Mouse (Mus musculus) liver, postnatal 0 days (tissue): ENCODE results near the gene Mrps15. TPM values are rescaled to one million over a fixed set of nuclear protein-coding genes. Genes with fewer than 3 reads are reported as not detected.

ENCODE experiments used
- ATAC-seq: fragments of 200-750 bp; cut with Nextera tagmentation; 2 replicates; pipeline ENCODE4 v1.8.0; 2017; ENCODE audit warnings: mild to moderate bottlenecking, moderate library complexity
- DNase-seq: peaks from one replicate; pipeline ENCODE4 v3.0.0-alpha.2; 2016
- H3K27ac ChIP-seq: fragments of 300-500 bp; sonication (generic); 2 replicates; pipeline ENCODE4 v1.5.1; 2014; ENCODE audit warnings: antibody characterized with exemption, moderate library complexity, mild to moderate bottlenecking, low read depth
- H3K27me3 ChIP-seq: fragments of 300-500 bp; sonication (generic); 2 replicates; pipeline ENCODE4 v1.6.1; 2014; ENCODE audit warnings: low read length, control low read depth, mixed read lengths; ENCODE audit not compliant: insufficient read depth
- H3K36me3 ChIP-seq: fragments of 300-500 bp; sonication (generic); replicated peaks from 2 replicates; pipeline ENCODE4 v1.6.1; 2014; ENCODE audit warnings: mild to moderate bottlenecking, control low read depth, low read length, moderate library complexity, mixed read lengths; ENCODE audit not compliant: insufficient read depth
- H3K4me1 ChIP-seq: fragments of 300-500 bp; sonication (generic); 2 replicates; pipeline ENCODE4 v1.6.1; 2014; ENCODE audit warnings: antibody characterized with exemption, mild to moderate bottlenecking, control low read depth; ENCODE audit not compliant: insufficient read depth
- H3K4me2 ChIP-seq: fragments of 300-500 bp; sonication (generic); 2 replicates; pipeline ENCODE4 v1.6.1; 2014; ENCODE audit warnings: low read depth, mild to moderate bottlenecking, low read length, moderate library complexity, mixed read lengths
- H3K4me3 ChIP-seq: fragments of 300-500 bp; sonication (generic); 2 replicates; pipeline ENCODE4 v1.5.1; 2014; ENCODE audit warnings: low read depth, low read length
- H3K9ac ChIP-seq: fragments of 300-500 bp; sonication (generic); replicated peaks from 2 replicates; pipeline ENCODE4 v1.6.1; 2014; ENCODE audit warnings: mild to moderate bottlenecking, moderate library complexity
- H3K9me3 ChIP-seq: fragments of 300-500 bp; sonication (generic); 2 replicates; pipeline ENCODE4 v1.6.1; 2016; ENCODE audit warnings: mild to moderate bottlenecking, control low read depth, low read length, mixed read lengths
- CTCF ChIP-seq: sonication (generic); IDR thresholded peaks from 2 replicates; pipeline ENCODE4 v1.5.1; 2016; ENCODE audit warnings: antibody characterized with exemption, low read depth
- EP300 ChIP-seq: IDR thresholded peaks from 2 replicates; pipeline ENCODE4 v1.6.1; 2016; ENCODE audit warnings: antibody characterized with exemption, low read depth, mild to moderate bottlenecking
- WGBS: fragments of 180-500 bp; shearing (Covaris S2); extraction: QIAGEN DNeasy Blood & Tissue Kit; methylation state at CpG from one replicate; pipeline ENCODE4 v1.1.7; 2014; ENCODE audit not compliant: insufficient replicate concordance; 5-methylcytosine and 5-hydroxymethylcytosine counted together
- polyA plus RNA-seq: library from polyadenylated mRNA; unstranded; fragments of >200 nt; fragmentation: Nextera tagmentation; extraction: Ambion mirVana; gene quantifications from 2 replicates; pipeline ENCODE4 v1.2.1, GENCODE M21; 2015

Gene Mrps15
- polyA plus RNA-seq, 1 experiment from 2014 or later: 57.2 TPM

DNA sequence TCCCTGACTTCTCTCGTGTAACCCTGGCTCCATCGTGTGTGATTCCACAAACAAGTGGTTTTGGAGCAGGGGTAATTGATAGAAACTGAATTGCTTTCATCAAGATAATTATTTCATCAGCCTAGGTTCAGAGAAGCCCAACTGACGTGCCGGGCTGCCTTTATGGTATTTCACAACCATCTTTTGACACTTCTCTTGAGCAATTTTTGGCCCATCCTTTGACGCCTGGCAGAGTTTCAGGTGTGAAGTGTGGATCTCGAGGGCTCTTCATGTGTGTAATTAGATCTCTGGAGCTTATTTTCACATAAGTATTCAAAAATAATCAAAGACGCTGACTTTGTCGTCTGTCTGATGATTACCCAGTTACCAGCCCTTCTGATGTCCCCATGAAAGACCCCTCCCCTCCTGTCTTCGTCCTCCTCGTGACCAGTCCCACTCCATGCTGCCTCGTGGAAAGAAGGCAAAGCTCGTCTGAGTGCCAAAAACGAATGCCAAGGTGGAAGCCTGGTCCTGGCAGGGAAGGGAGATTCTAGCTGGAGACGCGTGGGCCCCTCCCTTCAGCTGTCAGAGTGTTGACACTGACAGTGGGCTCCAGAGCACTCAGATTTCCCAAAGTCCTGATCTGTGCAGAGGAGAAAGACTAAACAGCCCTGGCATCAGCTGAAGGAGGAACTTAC, 20.8 kb downstream of the Mrps15 start:
- H3K4me1 ChIP-seq: no peaks in the 10 kb centered on the region
- H3K4me3 ChIP-seq: no peak overlapping the region
- H3K27ac ChIP-seq: no peak overlapping the region
- no peak overlapping the region for H3K4me2 ChIP-seq
- H3K9me3 ChIP-seq: no peaks in the 10 kb centered on the region
- ATAC-seq (no peak), DNase-seq (no peak)
- WGBS: 60% methylated on average over 15 of the region's 15 CpGs
- TF ChIP-seq EP300: no peak
- no peak for TF ChIP-seq CTCF
- H3K9ac ChIP-seq: no peak overlapping the region
- no peaks in the 10 kb centered on the region for H3K27me3 ChIP-seq
- no peaks in the 10 kb centered on the region for H3K36me3 ChIP-seq

DNA sequence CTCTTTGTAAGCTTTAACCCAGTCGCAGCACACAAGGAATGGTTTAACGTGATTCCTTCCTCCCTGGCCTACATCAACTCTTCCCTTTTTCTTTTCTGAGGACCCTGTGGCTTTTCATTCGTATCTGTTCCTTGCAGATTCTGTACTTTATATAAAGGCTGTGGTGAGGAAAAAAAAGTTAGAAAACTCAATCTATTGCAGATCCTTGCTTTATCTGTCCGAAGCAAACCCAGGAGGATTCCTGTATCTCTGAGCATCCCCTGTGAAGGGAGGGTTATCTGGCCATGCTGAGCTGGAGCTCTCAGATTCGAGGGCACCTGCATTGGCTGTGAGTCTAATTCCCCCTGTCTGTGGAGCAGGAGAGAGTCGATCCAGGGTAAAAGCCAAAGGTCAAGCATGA, 22.1 kb downstream of the Mrps15 start:
- Histone ChIP-seq H3K9me3 (no peaks in the 10 kb centered on the region), H3K27ac (no peak overlapping the region), H3K4me1 (no peaks in the 10 kb centered on the region), H3K36me3 (no peaks in the 10 kb centered on the region), H3K9ac (no peak overlapping the region), H3K4me2 (no peak overlapping the region), H3K4me3 (no peak overlapping the region), H3K27me3 (no peaks in the 10 kb centered on the region)
- ATAC-seq: no peak
- DNase-seq: no peak
- TF ChIP-seq EP300 (no peak), CTCF (no peak)
- WGBS: 73% methylated on average over 6 of the region's 6 CpGs

DNA sequence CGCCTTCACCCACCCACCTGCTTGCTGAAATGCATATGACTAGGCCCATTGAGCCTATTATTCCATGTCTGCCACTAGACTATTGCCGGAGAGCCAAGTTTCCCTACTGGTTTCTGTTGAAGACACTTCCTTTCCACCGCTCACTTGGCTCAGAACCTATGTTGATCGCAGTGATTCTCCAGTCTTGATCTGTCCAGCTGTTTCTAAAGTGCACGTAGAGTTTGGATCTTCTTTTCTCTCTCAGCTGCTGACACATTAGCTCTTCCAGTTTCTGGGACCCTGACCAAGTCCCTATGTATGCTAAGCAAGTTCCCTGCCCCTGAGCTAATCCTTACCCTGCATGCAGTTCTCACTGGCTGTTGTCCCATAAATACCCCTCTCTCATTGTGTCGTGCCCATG, 31.1 kb downstream of the Mrps15 start:
- WGBS: 77% methylated on average over 6 of the region's 6 CpGs
- ATAC-seq: no peak
- no peaks in the 10 kb centered on the region for H3K9me3 ChIP-seq
- no peak overlapping the region for H3K4me3 ChIP-seq
- H3K36me3 ChIP-seq: no peaks in the 10 kb centered on the region
- no peak for DNase-seq
- H3K9ac ChIP-seq: no peak overlapping the region
- H3K27ac ChIP-seq: no peak overlapping the region
- no peaks in the 10 kb centered on the region for H3K27me3 ChIP-seq
- no peak for TF ChIP-seq CTCF
- TF ChIP-seq EP300: no peak
- H3K4me2 ChIP-seq: no peak overlapping the region
- H3K4me1 ChIP-seq: no peaks in the 10 kb centered on the region

DNA sequence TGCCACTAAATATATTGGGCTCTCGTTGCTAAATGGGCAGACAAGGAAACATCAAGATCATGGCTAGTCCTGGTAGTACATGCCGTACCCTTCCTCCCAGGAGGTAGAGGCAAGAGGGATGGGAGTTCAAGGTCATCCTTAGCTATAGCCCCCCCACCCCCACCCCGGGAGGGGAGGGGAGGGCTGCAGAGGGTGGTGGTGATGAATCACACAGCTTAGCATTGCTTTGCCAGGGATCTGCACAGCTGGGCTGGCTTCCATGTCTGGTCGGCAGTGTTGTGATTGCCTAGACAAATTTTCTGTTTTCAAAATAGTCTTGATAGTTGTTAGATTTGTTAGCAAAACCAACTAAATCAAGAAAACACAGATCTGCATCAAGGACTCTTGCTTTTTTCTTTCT, 32.5 kb downstream of the Mrps15 start:
- no peak for ATAC-seq
- Histone ChIP-seq H3K9me3 (no peaks in the 10 kb centered on the region), H3K36me3 (no peaks in the 10 kb centered on the region), H3K27ac (no peak overlapping the region), H3K9ac (no peak overlapping the region), H3K27me3 (no peaks in the 10 kb centered on the region), H3K4me2 (no peak overlapping the region), H3K4me3 (no peak overlapping the region), H3K4me1 (no peaks in the 10 kb centered on the region)
- 69% methylated on average over 4 of the region's 4 CpGs for WGBS
- TF ChIP-seq EP300: no peak
- no peak for TF ChIP-seq CTCF
- no peak for DNase-seq

DNA sequence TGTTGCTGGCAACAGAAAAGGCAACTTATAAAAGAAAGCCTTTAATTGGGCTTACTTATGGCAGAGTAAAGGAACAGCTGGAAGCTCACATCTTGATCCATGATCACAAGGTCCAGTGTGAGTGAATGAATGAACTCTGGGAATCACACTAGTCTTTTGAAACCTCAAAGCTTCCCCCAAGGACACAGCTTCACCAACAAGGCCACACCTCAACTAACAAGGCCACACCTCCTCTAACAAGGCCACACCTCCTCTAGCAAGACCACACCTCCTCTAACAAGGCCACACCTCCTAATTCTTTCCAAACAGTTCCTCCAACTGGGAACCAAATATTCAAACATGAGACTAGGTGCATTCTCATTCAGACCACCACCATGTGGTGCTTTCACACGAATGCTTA, 34.9 kb downstream of the Mrps15 start:
- Histone ChIP-seq H3K4me3 (no peak overlapping the region), H3K4me2 (no peak overlapping the region), H3K36me3 (no peaks in the 10 kb centered on the region), H3K27ac (no peak overlapping the region), H3K9ac (no peak overlapping the region), H3K27me3 (no peaks in the 10 kb centered on the region), H3K9me3 (no peaks in the 10 kb centered on the region), H3K4me1 (no peaks in the 10 kb centered on the region)
- ATAC-seq: no peak
- TF ChIP-seq CTCF (no peak), EP300 (no peak)
- WGBS: 84% methylated on average over 1 of the region's 1 CpGs
- DNase-seq: no peak

DNA sequence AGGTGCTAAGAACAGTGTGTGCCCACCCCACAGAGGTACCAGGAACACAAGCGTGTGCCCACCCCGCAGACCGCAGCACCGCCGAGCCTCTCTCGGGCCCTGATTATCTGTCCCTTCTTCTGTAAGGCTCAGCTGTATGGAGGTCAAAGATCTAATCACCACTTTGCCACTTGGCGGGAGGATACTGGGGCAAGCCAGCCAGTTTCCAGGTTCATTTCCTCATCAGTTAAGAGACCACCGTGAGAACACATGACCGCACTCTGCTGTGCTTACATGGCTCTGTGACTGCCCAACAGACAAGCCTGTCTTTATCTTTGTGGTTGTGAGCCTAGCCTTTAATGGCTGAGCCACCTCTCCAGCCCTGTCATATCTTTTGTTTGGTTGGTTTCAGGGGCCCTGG, 36.3 kb downstream of the Mrps15 start:
- no peak for DNase-seq
- Histone ChIP-seq H3K9me3 (no peaks in the 10 kb centered on the region), H3K27me3 (no peaks in the 10 kb centered on the region), H3K36me3 (no peaks in the 10 kb centered on the region), H3K4me3 (no peak overlapping the region), H3K27ac (no peak overlapping the region), H3K9ac (no peak overlapping the region), H3K4me2 (no peak overlapping the region), H3K4me1 (no peaks in the 10 kb centered on the region)
- TF ChIP-seq EP300 (no peak), CTCF (no peak)
- no peak for ATAC-seq
- WGBS: 52% methylated on average over 9 of the region's 9 CpGs

DNA sequence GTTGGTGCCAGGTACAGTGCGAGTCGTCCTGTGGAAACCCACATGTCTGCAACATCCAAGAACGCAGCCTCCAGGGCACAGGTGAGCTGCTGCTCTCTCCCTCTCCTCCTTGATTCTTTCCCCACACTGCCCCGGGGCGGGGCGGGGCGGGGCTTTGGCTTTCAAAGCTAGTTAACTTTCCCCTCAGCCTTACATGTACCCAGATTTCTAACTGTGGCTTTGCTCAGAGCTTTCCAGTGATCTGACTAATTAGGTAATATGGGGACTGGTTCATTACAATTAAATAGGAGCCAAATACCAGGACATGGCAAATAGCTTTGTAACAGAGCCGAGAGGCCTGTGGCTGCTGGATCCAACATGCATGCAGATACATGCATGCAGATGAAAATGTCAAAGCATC, 37.7 kb downstream of the Mrps15 start:
- no peaks in the 10 kb centered on the region for H3K36me3 ChIP-seq
- H3K4me3 ChIP-seq: no peak overlapping the region
- no peaks in the 10 kb centered on the region for H3K9me3 ChIP-seq
- H3K9ac ChIP-seq: no peak overlapping the region
- 74% methylated on average over 8 of the region's 8 CpGs for whole genome bisulfite sequencing
- no peak for TF ChIP-seq EP300
- no peak for TF ChIP-seq CTCF
- no peak for DNase-seq
- H3K4me1 ChIP-seq: no peaks in the 10 kb centered on the region
- no peak overlapping the region for H3K4me2 ChIP-seq
- no peak for ATAC-seq
- no peaks in the 10 kb centered on the region for H3K27me3 ChIP-seq
- no peak overlapping the region for H3K27ac ChIP-seq
